Mouse (Mus musculus): ENCODE results near the gene Foxc2.

The Foxc2 gene

DNA sequence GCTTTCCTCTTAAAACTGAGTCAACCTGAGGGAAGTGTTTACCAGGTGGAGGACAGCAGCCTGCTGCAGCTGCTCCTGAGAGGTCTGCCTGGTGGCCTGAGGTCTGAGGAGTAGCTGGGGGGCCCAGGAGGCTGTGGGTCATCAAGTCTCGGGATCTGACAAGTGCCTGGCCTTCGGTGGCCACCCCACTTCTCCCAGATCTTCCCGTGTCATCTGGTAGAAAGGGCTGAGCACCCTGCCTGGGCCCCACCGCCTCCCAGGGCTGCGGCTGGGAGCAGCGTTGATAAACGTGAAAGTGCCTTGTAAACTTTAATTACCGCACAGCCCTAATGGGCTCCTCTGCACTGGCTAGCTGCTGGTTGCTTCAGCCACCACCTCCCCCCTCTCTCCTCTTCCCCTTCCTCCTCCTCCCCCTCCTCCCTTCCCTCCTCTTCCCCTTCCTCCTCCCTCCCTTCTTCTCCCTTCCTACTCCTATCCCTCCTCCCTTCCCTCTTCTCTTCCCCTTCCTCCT, 32.7 kb downstream of the Foxc2 start:
- no peak for DNase-seq (ENCODE audit: low spot score in 2 of 2)

DNA sequence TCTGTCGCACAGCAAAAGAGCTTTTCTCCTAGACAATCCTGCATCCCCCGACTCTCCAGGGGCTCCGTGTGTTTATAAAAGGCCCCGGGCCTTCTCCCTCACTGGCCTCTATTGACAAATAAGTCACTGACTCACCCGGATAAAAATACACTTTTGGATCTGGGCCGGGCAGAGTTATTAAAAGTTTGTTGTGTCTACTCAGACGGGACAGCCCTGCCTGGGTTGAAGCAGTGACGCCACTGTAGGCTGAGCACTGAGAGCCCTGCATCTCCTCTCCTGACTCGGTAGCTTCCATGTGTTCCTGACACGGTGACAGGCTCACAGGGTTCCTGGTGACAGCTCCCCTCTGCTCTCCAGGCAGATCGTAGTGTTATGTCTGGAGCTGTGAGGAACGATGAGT, 36.4 kb downstream of the Foxc2 start:
- no peak for DNase-seq (ENCODE audit: low spot score in 2 of 2)

DNA sequence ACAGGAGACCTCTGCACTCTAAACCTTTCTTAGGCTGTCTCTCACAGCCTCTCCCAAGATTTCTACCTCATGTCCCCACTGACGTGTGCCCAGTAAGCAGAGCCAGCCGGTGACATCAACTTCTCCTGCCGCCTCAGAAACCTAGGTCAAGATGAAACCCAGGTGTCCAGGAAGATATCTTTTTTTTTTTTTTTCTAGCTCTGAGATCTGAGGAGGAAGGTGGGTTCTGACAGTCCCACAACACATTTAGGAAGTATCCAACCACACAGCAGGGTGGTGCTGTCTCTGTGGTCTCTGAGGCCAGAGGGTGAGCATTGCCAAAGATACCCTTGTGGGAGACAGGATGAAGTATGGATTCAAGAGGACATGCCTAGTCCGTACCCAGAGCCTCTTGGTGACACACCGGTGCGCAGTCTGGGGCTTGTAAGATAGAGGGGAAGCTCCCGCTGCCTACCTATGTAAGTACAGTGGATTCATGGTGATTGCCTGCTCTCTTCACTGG, 41.1 kb downstream of the Foxc2 start:
- DNase-seq (ENCODE audit: low spot score in 2 of 2): no peak

DNA sequence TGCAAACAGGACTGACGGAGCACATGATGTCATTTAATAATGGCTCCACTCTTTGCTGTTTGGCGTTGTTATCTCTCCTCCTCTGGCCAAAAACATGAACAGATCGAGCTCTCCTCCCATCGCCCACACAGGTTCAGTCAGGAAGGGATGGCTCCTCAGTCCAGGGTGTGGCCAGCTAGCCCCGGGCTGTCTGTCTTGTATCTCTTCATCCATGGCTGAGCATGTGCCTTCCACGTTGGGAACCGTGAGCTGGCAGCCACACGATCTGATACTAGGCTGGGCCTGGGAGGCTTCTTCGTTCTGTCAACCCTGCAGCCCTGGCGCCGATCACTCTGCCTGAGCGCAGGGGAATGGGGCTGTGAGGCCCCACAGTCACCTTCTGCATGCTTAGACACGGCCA, 42.8 kb downstream of the Foxc2 start:
- no peak for DNase-seq (ENCODE audit: low spot score in 2 of 2)

DNA sequence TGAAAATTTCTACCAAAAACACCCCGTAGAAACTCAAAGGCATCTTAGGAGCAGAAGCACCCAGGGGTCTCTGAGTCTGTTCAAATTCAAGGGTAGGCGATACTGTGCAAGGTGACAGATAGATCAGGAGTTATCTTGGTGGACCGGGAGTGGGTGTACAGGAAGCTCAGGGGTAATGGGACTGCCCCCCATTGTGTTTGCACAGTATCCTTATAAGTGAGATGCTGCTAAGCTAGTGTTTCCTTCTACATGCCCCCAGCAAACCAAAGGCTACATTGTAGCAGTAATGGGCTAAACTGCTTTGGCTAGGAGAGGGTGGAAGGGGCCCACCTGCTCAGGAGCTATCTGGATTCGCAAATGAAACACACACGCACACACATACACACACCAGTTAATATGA, 45.5 kb downstream of the Foxc2 start:
- no peak for DNase-seq (ENCODE audit: low spot score in 2 of 2)

DNA sequence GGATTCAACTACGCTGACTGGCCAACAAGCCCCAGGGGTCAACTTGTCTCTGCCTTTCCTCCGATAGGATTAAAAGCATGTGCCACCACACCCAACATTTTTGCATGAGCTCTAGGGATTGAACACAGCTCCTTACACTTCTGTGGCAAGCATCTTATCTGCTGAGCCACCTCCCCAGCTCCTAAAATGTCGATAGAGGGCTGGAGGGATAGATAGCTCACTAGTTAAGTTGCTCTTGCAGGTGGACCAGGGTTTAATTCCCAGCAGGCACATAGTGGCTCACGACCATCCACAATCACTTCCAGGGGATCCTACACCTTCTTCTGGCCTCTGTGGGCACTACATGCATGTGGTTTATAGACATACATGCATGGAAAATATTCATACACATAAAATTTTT, 46.4 kb downstream of the Foxc2 start:
- no peak for DNase-seq (ENCODE audit: low spot score in 2 of 2)

DNA sequence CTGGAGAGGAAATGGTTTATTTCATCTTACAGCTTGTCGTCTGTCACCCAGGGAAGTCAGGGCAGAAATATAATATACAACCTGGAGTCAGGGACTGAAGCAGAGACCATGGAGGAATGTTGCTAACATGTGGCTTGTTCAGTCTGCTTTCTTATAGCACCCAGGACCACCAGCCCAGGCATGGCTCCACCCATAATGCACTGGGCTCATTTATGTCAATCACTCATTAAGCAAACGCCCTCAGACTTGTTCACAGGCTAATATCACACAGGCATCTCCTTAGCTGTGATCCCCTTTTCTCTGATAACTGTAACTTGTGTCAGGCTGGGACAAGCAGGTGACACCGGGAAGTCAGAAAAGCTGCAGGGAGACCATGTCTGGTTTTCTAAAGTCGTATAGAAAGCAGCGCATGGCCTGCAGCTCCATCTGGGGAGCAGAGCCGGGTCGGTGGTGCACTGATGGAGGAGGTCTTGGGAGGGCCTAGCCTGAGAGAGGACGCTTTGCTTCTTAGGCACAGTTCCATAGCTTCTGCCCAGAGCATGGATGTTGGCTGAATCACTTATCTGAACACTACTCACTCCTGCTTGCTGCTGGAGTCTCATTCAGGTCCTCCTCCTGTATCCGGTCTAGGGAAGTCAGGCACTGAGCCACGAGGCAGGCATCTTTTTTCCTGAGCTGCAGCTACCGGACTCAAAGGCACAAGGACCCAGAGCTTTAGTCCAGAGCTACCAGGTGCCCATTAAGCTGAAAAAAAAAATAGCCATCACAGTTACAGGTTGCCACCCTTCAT, 47.1 kb downstream of the Foxc2 start:
- DNase-seq (ENCODE audit: low spot score in 2 of 2): no peak

DNA sequence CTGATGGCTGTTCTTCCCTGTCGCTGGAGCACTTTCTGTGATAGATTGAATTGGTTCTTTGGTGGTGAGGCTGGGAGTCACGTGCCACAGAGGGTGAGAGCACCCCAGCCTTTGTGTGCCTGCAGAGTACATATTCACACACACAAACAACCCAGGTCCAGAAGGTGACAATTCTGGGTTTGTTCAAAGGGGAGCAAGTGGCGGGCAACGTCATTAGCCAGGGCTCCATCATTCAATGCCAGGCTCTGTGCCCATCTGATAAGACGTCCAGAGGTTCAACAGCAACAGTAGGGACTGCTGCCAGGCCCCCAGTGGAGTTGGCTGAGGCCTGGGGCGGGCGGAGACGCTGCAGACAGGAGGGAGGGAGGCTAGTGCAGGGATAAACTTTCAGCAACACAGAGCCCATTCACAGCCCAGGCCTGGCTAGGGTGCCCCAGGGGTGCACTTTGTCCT, 48.1 kb downstream of the Foxc2 start:
- no peak for DNase-seq (ENCODE audit: low spot score in 2 of 2)

DNA sequence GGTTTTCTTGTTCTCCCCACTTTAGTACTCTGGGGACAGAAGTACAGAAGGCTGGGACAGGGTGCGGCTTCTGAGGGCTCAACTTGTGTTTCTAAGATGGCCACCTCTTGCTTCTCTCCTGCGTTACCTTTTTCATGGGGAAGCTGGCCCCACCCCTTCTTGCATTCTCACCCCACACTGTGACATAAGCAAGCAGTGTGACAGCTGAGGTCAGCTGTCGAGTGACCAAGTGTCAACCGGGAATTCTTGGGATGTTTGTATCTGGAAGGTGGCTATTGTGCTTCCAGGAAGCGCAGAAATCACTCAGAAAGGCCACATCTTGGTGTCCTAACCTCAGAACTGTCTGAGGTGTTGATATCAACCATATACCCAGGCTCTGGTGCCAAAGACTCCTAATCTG, 52.1 kb downstream of the Foxc2 start:
- no peak for DNase-seq (ENCODE audit: low spot score in 2 of 2)

All from natural killer cell, adult 2 months (primary cell).